Mouse (Mus musculus): ENCODE data around the gene Akap6.

- TF ChIP-seq CTCF (conservative IDR thresholded peaks at IDR 0.05; ENCODE audit: low read length) (no peak), POU5F1 (IDR thresholded peaks at IDR 0.05; ENCODE audit: borderline replicate concordance, low read length) (no peak)
Observed at GRCm38 (mm10) chr12:52769561-52769960, 70.4 kb downstream of the Akap6 start.

Data from E14TG2a.4 (cell line).